Mouse (Mus musculus): ENCODE measurements at regions not wholly inside any gene's neighbourhood (a gene's known extent, or its start where the extent isn't known, plus 50 kb on each side); places are given as distances from the start of the nearest gene placed in this dataset.

- H3K27me3 ChIP-seq = no peaks in the 10 kb centered on the region
- no peak overlapping the region for H3K9ac ChIP-seq (replicated peaks)
- H3K36me3 ChIP-seq = no peaks in the 10 kb centered on the region
- no peaks in the 10 kb centered on the region for H3K9me3 ChIP-seq
- H3K27ac ChIP-seq (replicated peaks) = no peak overlapping the region
- no peak for ATAC-seq (ENCODE audit: low FRiP score, low read depth)
- H3K4me2 ChIP-seq (replicated peaks) = no peak overlapping the region
- peaks cover 4% of the 10 kb centered on the region; the same call in 1 of the 2 replicates for H3K4me1 ChIP-seq
- H3K4me3 ChIP-seq = no peak overlapping the region
These were observed 54.8 kb upstream of the Scel start for GRCm38 (mm10) chr14:103458340-103458739.

GRCm38 (mm10) chr14:103456106-103456505 is 57.0 kb upstream of the Scel start:
- Histone ChIP-seq H3K9me3 (no peaks in the 10 kb centered on the region), H3K9ac (replicated peaks) (no peak overlapping the region), H3K27ac (replicated peaks) (no peak overlapping the region), H3K36me3 (no peaks in the 10 kb centered on the region), H3K4me2 (replicated peaks) (no peak overlapping the region), H3K4me3 (no peak overlapping the region), H3K27me3 (no peaks in the 10 kb centered on the region), H3K4me1 (no peaks in the 10 kb centered on the region)
- ATAC-seq (ENCODE audit: low FRiP score, low read depth) = no peak
- WGBS = 95% methylated on average over 1 of the region's 1 CpGs

- Histone ChIP-seq H3K4me1 (peaks cover 3% of the 10 kb centered on the region; the same call in 1 of the 2 replicates), H3K4me3 (no peak overlapping the region), H3K27me3 (no peaks in the 10 kb centered on the region), H3K27ac (replicated peaks) (no peak overlapping the region), H3K9ac (replicated peaks) (no peak overlapping the region), H3K9me3 (no peaks in the 10 kb centered on the region), H3K36me3 (no peaks in the 10 kb centered on the region), H3K4me2 (replicated peaks) (no peak overlapping the region)
- no peak for ATAC-seq (ENCODE audit: low FRiP score, low read depth)
- 93% methylated on average over 6 of the region's 6 CpGs for WGBS
These were observed 62.4 kb upstream of the Scel start for GRCm38 (mm10) chr14:103450756-103451155.

- Histone ChIP-seq H3K9me3 (no peaks in the 10 kb centered on the region), H3K36me3 (no peaks in the 10 kb centered on the region), H3K4me3 (no peak overlapping the region), H3K4me1 (peaks cover 3% of the 10 kb centered on the region; the same call in 1 of the 2 replicates), H3K4me2 (replicated peaks) (no peak overlapping the region), H3K27me3 (no peaks in the 10 kb centered on the region), H3K9ac (replicated peaks) (no peak overlapping the region), H3K27ac (replicated peaks) (no peak overlapping the region)
- WGBS = 80% methylated on average over 5 of the region's 5 CpGs
- ATAC-seq (ENCODE audit: low FRiP score, low read depth) = no peak
These were observed 63.7 kb upstream of the Scel start for GRCm38 (mm10) chr14:103449447-103449846.

GRCm38 (mm10) chr14:103449033-103449432 is 64.1 kb upstream of the Scel start:
- Histone ChIP-seq H3K27me3 (no peaks in the 10 kb centered on the region), H3K9ac (replicated peaks) (no peak overlapping the region), H3K4me2 (replicated peaks) (no peak overlapping the region), H3K4me1 (peaks cover 3% of the 10 kb centered on the region; the same call in 1 of the 2 replicates), H3K27ac (replicated peaks) (no peak overlapping the region), H3K36me3 (no peaks in the 10 kb centered on the region), H3K9me3 (no peaks in the 10 kb centered on the region), H3K4me3 (no peak overlapping the region)
- no peak for ATAC-seq (ENCODE audit: low FRiP score, low read depth)
- WGBS = 63% methylated on average over 7 of the region's 7 CpGs

- no peak overlapping the region for H3K4me2 ChIP-seq (replicated peaks)
- H3K4me1 ChIP-seq = peaks cover 3% of the 10 kb centered on the region
- H3K9ac ChIP-seq (replicated peaks) = no peak overlapping the region
- no peaks in the 10 kb centered on the region for H3K27me3 ChIP-seq
- H3K9me3 ChIP-seq = no peaks in the 10 kb centered on the region
- WGBS = 36% methylated on average over 2 of the region's 2 CpGs
- no peak overlapping the region for H3K4me3 ChIP-seq
- ATAC-seq (ENCODE audit: low FRiP score, low read depth) = no peak
- H3K27ac ChIP-seq (replicated peaks) = no peak overlapping the region
- H3K36me3 ChIP-seq = no peaks in the 10 kb centered on the region
These were observed 66.5 kb upstream of the Scel start for GRCm38 (mm10) chr14:103446671-103447070.

GRCm38 (mm10) chr14:103441454-103442065 is 71.6 kb upstream of the Scel start:
- ATAC-seq (ENCODE audit: low FRiP score, low read depth) = no peak
- H3K4me2 ChIP-seq (replicated peaks) = no peak overlapping the region
- no peak overlapping the region for H3K4me3 ChIP-seq
- H3K27ac ChIP-seq (replicated peaks) = no peak overlapping the region
- H3K36me3 ChIP-seq = no peaks in the 10 kb centered on the region
- no peak overlapping the region for H3K9ac ChIP-seq (replicated peaks)
- no peaks in the 10 kb centered on the region for H3K9me3 ChIP-seq
- 68% methylated on average over 15 of the region's 15 CpGs for WGBS
- no peaks in the 10 kb centered on the region for H3K27me3 ChIP-seq
- peaks cover under 1% of the 10 kb centered on the region for H3K4me1 ChIP-seq

- Histone ChIP-seq H3K27ac (replicated peaks) (no peak overlapping the region), H3K9ac (replicated peaks) (no peak overlapping the region), H3K4me1 (no peaks in the 10 kb centered on the region; the same call in 1 of the 2 replicates), H3K9me3 (no peaks in the 10 kb centered on the region), H3K27me3 (no peaks in the 10 kb centered on the region), H3K4me3 (no peak overlapping the region), H3K36me3 (no peaks in the 10 kb centered on the region), H3K4me2 (replicated peaks) (no peak overlapping the region)
- ATAC-seq (ENCODE audit: low FRiP score, low read depth) = no peak
- 53% methylated on average over 8 of the region's 8 CpGs for WGBS
These were observed 72.9 kb upstream of the Scel start for GRCm38 (mm10) chr14:103440243-103440642.

GRCm38 (mm10) chr14:103434218-103434617 is 78.9 kb upstream of the Scel start:
- H3K4me1 ChIP-seq = no peaks in the 10 kb centered on the region
- no peak overlapping the region for H3K4me3 ChIP-seq
- no peaks in the 10 kb centered on the region for H3K9me3 ChIP-seq
- H3K9ac ChIP-seq (replicated peaks) = no peak overlapping the region
- no peak for ATAC-seq (ENCODE audit: low FRiP score, low read depth)
- H3K27ac ChIP-seq (replicated peaks) = no peak overlapping the region
- no peaks in the 10 kb centered on the region for H3K36me3 ChIP-seq
- no peaks in the 10 kb centered on the region for H3K27me3 ChIP-seq
- no peak overlapping the region for H3K4me2 ChIP-seq (replicated peaks)
- WGBS = 73% methylated on average over 4 of the region's 4 CpGs

GRCm38 (mm10) chr14:103433106-103433505 is 80.0 kb upstream of the Scel start:
- Histone ChIP-seq H3K4me2 (replicated peaks) (no peak overlapping the region), H3K9ac (replicated peaks) (no peak overlapping the region), H3K9me3 (no peaks in the 10 kb centered on the region), H3K27me3 (no peaks in the 10 kb centered on the region), H3K36me3 (no peaks in the 10 kb centered on the region), H3K27ac (replicated peaks) (no peak overlapping the region), H3K4me1 (no peaks in the 10 kb centered on the region), H3K4me3 (no peak overlapping the region)
- 79% methylated on average over 3 of the region's 3 CpGs for WGBS
- ATAC-seq (ENCODE audit: low FRiP score, low read depth) = no peak

GRCm38 (mm10) chr14:103427873-103428272 is 81.3 kb upstream of the Mycbp2 start:
- Histone ChIP-seq H3K9me3 (no peaks in the 10 kb centered on the region), H3K9ac (replicated peaks) (no peak overlapping the region), H3K27me3 (no peaks in the 10 kb centered on the region), H3K27ac (replicated peaks) (no peak overlapping the region), H3K36me3 (no peaks in the 10 kb centered on the region), H3K4me1 (no peaks in the 10 kb centered on the region), H3K4me2 (replicated peaks) (no peak overlapping the region), H3K4me3 (no peak overlapping the region)
- no peak for ATAC-seq (ENCODE audit: low FRiP score, low read depth)
- 96% methylated on average over 2 of the region's 2 CpGs for WGBS

- ATAC-seq (ENCODE audit: low FRiP score, low read depth) = no peak
- no peaks in the 10 kb centered on the region for H3K27me3 ChIP-seq
- WGBS = 86% methylated on average over 10 of the region's 10 CpGs
- H3K9ac ChIP-seq (replicated peaks) = no peak overlapping the region
- H3K4me1 ChIP-seq = peaks cover 4% of the 10 kb centered on the region; the same call in 1 of the 2 replicates
- no peaks in the 10 kb centered on the region for H3K36me3 ChIP-seq
- no peak overlapping the region for H3K4me3 ChIP-seq
- no peaks in the 10 kb centered on the region for H3K9me3 ChIP-seq
- H3K4me2 ChIP-seq (replicated peaks) = no peak overlapping the region
- no peak overlapping the region for H3K27ac ChIP-seq (replicated peaks)
These were observed 74.8 kb upstream of the Mycbp2 start for GRCm38 (mm10) chr14:103421305-103421822.
